Mouse (Mus musculus) adrenal gland, postnatal 14 days (tissue): ENCODE results near the gene Slc25a29. TPM values are rescaled to one million over a fixed set of nuclear protein-coding genes. Genes with fewer than 3 reads are reported as not detected.
A peak's percentile ranks its signal among the peaks of the same experiment; 100 is the strongest.

Experiments used
- DNase-seq: peaks from one replicate; pipeline ENCODE4 v3.0.0; 2021; ENCODE audit warnings: mixed read lengths
- total RNA-seq: library from RNA; stranded (reverse); gene quantifications from 2 replicates; pipeline ENCODE4 v1.2.3, GENCODE M21; 2021

Gene Slc25a29
- total RNA-seq, 1 experiment from 2014 or later, result 13.5 TPM

DNA sequence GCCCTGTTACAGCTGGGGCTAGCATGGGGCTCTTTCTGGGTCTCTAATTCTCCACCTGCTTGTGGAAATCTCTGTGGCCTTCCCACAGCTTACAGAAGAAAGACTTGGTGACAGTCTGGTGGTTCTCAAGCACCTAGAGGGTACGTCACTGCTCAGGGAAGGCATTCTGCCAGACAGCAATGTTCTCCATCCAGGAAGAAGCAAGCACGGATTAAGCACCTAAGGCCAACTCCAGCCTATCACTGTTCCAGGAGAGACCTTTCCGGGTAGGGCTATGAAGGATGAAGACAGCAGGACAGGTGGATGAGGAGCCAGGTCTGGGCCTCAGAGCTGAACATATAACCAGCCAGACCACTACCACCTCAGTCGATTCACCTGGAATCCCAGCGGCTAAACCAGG, 897 bp downstream of the Slc25a29 start:
- DNase-seq, result no peak

DNA sequence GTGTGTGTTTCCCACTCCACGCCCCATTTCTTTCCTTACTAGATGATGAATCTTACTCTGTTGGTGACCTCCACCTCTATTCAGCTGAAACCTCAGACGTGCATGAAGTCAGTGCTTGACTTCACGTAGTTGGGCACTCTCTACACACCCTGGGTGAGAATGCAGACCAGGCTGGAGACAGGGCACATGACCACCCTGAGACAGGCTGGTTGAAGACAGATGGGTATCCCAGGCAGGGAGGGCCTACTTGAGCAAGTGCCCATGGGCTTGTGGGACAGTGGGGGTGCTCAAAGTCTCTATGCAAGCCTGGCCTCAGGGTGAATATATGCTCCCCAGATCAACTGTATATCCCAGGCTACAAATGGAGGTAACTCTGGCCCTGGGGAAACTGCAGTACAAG, 1.3 kb downstream of the Slc25a29 start:
- DNase-seq, result no peak

DNA sequence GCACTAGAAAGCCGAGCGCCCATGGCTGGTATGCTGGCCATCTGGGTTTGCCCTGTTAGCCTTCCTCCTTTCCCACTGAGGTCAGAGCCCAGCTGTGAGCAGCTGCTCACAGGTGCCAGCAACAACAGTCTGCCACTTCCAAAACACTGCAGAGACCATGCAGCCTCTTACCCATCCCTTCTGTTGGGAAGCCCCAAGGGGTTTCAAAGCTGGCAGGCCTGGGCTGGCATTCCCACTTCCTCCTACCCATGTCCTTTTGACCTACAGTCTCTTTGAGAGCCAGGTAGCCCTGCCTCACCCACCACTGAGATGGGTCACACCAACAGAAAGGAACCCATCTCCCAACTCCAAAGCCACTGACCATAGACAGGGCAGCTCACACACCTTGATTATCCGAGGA, 2.3 kb downstream of the Slc25a29 start:
- no peak for DNase-seq

DNA sequence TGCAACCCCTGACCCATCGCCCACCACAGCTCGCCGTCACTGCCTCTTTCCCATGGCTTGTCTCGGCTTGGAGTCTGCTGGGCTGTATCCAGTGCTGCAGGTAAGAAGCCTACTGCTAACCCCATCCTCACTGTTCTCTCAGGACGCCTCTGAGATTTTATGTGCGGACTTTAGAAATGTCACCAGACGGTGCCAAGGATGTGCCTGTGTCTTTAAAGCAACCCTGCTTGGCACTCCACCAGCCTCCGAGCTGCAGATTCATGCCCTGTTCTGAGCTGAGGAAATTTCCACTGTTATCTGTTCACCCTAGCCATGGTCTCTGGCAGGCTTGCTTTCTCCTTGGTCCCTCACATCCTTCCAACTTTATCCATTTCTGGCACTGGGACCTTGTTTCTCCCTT, 2.8 kb downstream of the Slc25a29 start:
- DNase-seq, result peak; percentile 85

- DNase-seq, result peak; percentile 97
These were observed 3.6 kb downstream of the Slc25a29 start for GRCm38 (mm10) chr12:108831966-108832643.

GRCm38 (mm10) chr12:108830358-108830757, 5.3 kb downstream of the Slc25a29 start:
- no peak for DNase-seq

- DNase-seq, result peak; percentile 51
These were observed 6.0 kb downstream of the Slc25a29 start for GRCm38 (mm10) chr12:108829636-108830035.

DNA sequence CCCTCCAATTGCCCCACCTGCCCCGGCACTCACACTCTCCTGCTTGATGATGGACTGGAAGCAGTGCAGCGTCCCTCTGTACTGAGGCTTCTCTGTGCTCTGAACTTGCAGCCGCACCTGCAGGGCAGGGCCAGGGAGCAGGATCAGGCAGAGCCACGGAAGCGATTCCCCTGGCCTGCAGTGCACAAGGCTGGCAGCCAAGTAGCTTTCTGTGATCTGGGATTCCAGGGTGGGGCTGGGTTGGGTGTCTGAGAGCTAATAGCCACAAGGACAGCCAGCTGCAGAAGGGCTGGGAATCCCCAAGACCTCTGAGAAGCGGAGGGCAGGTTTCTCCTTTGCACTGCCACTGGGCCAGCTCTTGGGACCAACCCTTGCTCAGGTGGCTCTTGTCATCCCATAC, 8.0 kb downstream of the Slc25a29 start:
- no peak for DNase-seq

- no peak for DNase-seq
These were observed 8.6 kb downstream of the Slc25a29 start for GRCm38 (mm10) chr12:108826958-108827535.

DNA sequence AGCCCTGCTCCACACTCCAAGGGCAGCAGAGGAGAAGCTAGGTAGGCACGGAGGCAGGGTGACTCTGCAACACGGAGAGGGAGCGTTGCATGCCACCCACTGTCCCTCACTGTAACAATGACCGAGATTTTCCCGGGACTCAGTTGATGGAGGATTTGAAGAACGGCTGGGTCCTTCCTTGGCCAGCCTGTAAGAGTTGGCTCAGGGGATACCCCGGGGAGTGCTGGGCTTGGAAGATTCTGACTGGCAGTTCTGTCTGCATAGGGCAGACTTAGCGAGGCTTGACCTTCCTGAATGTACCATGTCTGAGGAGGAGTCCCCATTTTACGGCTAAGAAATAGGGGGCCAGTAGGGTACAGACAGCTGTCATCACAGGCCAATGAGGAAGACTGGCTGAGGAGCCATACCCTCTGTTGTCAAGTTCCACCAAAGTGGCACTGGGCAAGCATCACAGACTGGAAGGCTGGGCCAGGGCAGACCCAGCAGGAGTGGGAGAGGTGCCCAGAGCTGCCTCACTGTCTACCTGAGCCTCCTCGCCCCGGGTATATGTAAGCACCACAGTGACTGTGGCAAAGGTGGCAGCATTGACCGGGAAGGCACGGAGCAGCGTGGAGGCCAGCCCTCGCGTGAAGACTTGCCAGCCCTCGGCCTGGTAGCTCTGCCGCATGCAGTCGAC, 9.3 kb downstream of the Slc25a29 start:
- no peak for DNase-seq

- no peak for DNase-seq
These were observed 10.0 kb downstream of the Slc25a29 start for GRCm38 (mm10) chr12:108825561-108826224.

DNA sequence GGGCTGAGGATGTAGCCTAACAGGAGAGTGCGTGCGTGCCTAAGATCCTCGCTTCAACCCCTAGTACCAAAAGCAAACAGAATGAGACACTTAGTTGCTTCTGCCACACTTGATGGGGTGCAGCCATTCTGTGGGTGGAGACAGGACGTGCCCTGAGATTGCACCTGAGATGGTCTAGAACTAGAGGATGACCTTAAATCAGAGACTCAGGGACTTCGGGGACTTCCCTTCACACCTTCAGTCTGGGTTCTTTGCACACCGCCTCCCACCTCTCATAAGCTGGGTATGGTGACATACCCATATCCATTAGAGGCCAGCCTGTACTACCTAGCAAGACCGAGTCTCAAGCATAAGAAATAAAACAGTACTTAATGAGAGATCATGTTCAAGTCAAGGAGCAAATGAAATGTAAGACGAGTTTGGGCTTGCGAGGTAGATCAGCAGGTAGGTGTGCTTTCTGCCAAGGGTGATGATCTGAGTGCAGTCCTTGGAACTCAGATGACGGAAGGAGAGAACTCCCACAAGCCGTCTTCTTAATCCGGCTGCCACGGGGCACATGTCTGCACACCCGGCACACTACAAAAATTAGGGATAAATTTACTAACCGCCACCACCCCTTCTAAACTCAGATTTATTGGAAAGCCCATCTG, 11.3 kb downstream of the Slc25a29 start:
- DNase-seq, result no peak

DNA sequence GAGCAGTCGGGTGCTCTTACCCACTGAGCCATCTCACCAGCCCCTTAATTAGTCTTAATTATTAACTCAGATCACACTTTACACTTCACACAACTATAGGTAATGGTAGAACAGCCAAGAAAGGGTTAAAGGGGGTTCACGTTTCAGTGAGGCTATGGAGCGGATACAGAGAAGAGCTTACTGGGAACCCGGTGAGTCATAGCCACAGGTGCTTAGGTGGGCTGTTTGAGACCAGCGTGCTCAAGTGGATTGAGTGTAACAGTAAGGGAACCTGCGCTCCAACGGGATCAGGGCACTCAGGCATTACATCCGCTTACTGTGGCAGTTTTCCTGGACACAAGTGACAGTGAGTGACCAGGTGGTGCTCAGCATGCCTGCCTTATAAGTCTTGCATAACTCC, 12.6 kb downstream of the Slc25a29 start:
- DNase-seq, result no peak

DNA sequence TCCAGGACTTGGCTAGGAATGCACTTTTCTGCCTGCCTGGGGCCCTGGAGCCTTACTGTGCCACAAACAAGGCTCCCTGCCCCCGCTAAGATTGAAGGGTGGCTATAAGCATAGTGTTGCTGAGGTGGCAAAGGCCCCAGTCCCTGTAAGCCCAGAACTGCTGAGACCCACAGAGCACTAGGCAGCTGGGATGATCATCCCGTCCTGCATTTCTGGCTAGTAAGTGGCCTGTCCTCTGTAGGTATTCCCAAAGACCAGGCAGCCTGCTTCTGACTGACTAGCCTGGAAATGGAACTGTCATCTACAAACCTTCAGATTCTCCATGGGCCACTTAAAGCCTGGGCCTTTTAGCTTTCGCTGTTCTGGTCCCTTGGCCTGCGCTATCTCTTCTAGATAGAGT, 15.2 kb downstream of the Slc25a29 start:
- DNase-seq, result no peak

- DNase-seq, result no peak
These were observed 19.1 kb downstream of the Slc25a29 start for GRCm38 (mm10) chr12:108816569-108816968.

DNA sequence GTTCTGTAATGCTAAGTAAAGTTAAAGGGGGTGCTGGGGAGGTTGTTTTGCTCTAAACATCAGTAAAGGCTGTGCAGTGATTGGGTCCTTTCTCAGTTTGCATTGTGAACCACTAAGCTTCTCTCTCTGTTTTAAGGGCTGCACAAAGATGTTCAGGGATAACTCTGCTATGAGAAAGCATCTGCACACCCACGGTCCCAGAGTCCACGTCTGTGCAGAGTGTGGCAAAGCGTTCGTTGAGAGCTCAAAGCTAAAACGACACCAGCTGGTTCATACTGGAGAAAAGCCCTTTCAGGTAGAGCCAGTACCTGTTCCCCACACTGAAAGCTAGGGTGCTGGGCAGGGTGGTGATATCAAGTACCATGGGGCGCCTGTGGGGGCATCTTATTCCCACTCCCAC, 21.2 kb downstream of the Slc25a29 start:
- DNase-seq, result no peak

DNA sequence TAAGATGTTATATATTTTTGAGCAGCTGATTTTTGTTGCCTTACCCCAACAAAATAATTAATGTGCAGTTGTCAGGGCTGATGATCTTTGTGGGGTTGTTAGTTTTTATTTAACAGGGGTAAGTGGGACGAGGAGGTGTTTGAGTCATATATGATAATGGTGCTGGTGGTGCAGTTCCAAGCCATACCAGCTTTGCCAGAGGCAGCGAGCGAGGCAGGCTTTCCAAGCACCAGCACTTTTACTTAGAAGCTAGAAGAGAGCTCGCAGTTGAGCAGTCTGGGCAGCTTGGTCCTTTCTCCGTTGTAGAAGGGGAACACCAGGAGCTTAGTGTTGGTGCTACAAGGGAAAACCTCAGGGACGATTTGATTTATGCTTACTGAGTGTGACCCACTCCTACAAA, 23.2 kb downstream of the Slc25a29 start:
- no peak for DNase-seq

DNA sequence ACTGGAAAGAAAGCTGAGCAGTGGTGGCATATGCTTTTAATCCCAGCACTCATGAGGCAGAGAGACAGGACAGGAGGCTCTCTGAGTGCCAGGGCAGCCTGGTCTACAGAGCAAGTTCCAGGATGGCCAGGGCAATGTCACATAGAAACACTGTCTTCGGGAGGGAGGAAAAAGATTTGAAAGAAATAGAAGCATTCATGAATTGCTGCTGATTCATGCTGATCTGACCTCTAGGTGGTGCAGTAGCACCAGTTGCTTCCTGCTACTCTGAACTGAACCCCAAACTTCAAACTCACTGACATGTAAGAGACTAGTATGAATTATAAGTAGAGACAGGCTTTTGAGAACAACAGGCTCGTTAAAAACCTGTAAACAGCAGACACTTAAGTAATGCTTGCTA, 24.6 kb downstream of the Slc25a29 start:
- DNase-seq, result peak; percentile 50

DNA sequence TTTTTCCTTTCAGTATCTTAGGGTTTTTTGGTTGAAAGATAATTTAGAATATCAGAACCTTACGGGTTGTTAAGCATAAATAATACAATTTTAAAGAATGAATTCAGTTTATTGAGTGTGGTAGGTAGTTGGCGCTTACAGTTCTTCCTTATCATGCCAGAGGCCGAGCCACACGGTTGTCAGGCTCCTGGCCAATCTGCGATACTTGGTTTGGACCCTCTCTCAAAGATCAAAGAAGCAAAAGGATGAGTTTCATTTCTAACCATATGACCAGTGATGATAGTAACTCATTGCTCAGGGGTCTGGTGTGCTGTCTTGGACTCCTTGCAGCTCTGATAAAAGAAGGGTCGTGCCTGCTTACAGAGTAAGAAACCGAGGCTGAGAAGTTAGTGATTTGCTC, 25.4 kb downstream of the Slc25a29 start:
- DNase-seq, result no peak

- no peak for DNase-seq
These were observed 25.9 kb downstream of the Slc25a29 start for GRCm38 (mm10) chr12:108809771-108810170.

GRCm38 (mm10) chr12:108808465-108808864, 27.2 kb downstream of the Slc25a29 start:
- peak; percentile 66 for DNase-seq

GRCm38 (mm10) chr12:108804388-108804787, 31.3 kb downstream of the Slc25a29 start:
- no peak for DNase-seq

DNA sequence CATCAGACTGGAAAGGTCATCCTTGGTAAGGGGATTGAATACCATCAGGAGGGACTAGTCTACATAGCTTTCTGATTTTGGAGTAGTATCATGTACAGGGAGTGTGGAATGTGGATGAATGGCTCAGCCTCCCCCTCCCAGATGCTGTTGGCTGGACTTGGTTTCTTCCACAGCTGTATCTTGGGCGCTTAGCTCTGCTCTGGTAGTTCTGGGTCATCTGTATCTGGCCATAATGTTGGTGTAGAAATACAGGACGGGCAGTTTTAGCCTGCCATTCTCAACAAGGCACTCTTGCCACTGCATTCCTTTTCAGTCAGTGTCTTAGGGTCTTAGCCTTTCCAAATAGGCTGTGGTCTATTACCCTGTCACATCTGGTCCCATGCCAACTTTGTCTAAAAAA, 34.1 kb downstream of the Slc25a29 start:
- DNase-seq, result no peak
